Mouse (Mus musculus): ENCODE results near the gene Mars.
"Not testable (repeated sequence)": the region's sequence is repeated elsewhere in the genome, so short reads cannot be mapped to it uniquely, and the experiment has no call there.

Gene Mars

DNA sequence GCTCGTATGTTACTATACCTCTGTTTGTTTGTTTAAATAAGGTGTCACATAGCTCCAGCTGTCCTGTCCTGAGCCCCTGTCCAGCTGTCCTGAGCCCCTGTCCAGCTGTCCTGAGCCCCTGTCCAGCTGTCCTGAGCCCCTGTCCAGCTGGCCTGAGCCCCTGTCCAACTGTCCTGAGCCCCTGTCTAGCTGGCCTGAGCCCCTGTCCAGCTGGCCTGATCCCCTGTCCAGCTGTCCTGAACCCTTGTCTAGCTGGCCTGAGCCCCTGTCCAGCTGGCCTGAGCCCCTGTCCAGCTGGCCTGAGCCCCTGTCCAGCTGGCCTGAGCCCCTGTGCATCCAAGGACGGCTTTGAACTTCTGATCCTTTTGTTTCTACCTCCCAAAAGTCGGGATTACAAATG lies 2.4 kb downstream of the Mars start:
- DNase-seq: not testable (repeated sequence)

DNA sequence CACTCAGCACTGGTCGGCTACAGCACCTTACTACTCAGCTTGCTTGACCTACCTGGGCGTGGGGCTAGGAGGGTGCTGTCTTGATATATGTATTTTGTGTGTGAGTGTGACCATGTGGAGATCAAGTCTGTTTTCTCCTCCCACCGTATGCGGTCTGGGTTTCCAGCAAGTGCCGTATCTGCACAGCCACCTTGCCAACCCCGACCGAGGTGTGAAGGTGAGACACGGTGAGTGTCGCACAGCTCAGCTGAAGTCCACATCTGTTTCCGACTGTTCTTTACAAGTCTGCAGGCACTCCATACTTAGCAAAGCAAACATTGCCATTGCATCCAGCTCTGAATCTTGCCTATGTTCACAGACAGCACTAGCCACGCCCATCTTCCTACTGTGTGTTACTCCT lies 8.4 kb downstream of the Mars start:
- DNase-seq: no peak

DNA sequence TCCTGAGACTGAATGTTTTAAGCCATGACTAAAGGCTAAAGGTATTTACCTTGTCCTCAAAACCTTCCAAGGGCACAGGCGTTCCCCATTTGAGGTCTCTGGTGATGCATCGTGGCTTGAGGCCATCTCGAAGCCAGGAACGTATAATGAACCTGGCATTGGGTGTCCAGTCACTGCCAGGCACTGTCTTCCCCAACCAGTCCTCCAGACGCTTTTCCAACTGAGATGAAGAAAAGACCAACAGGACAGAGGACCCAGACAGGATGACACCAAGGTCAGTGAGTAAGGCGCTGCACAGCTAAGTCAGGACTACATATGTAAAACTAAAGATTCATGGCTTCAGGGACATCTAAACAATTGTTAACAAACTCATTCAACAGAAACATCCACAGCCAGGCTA lies 11.2 kb downstream of the Mars start:
- no peak for DNase-seq

DNA sequence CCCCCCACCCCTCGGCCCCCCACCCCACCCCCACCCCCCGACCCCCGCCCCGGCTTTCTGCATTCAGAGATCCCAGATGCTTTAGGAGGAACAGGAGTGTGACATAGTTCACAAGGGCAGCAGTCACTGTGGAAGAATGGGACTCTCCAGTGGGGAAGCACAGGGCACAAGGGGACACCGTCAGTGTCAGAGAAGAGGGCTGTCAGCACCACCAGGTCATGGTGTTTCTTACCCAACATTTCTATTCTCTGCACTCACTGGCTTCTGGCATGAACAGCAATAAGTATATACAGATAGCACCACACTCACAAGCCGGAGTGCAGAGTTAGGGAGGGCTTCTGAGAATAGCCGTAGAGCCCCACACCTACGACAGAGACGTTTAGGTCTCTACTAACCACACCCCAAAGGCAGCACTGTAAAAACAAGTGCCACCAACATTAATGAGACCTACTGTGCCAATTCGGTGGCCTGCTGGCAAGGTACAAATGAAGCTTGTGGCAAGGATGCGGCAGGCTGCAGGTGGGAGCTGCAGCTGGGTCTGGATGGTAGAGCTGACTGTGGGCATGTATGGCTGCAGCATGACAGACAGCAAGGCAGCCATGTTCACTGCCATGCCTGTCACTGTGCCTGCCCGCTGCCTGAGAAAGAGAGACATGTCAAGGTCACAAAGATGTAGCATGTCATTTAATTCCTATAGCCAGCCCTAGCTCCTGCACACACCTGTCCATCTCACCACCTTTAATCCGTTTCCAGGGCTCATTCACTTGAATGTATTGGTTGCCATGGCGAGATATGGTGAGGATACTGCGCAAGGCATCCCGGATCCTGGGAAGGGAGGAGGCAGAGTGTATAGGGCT lies 14.3 kb downstream of the Mars start:
- no peak for DNase-seq

DNA sequence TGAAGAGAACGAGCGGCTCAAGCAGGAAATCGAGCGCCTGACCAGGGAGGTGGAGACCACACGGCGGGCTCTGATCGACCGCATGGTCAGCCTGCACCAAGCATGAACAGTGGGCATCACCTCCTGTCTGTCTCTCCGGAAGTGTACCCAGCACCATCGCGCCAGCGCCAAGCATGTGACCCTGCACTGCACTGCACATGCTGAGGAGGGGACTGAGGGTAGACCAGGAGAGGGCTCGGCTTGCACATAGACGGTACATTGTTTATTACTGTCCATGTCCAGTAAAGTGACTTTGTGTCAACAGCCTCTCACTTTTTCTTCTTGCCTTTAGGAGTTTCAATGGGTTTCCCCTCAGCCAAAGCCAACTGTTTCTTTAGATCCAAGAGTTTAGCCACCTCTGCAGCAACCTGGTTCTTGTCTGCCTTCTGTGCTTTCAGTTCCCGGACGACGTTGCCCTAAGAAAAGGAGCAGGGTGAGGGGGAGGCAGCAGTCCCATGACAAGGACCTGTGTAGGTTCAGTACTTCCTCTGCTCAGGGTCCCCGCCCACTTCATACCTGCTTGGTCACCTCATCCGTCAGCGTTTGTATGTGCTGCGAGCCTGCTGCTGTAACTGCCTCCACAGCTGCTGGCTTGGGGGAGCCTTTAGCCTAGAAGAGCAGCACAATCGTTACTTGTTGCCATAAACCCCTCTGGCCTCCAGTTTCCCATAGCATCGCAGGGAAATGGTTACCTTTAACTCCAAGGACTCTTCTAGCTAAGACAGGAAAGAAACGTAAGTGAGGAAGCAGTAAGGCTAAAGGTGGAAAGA lies 15.4 kb downstream of the Mars start:
- no peak for DNase-seq

DNA sequence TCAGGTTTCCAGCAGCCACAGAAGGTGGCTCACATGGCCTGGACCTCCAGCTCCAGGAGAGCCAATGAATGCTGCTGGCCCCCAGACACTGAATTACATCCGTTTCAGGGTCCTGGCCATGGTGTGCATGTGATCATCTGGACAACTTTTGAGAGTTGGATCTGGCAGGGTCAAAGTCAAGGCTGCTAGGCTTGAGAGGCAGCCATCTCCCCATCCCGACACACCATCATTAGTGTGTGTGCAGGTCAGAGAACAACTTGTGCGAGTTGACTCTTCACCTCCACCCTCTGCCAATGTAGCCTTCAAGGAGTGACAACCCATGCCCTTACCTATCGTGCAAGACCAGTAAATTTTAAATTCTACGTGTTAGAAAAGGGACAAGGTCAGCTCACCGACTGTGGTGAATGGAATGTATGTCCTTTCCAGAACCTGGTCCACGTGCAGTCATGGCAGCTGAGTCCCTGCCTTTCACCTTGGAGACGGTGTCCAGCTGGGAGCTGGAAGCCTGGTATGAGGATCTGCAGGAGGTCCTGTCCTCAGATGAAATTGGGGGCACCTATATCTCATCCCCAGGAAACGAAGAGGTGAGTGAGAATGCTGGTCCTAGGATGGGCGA lies 16.6 kb downstream of the Mars start:
- no peak for DNase-seq

DNA sequence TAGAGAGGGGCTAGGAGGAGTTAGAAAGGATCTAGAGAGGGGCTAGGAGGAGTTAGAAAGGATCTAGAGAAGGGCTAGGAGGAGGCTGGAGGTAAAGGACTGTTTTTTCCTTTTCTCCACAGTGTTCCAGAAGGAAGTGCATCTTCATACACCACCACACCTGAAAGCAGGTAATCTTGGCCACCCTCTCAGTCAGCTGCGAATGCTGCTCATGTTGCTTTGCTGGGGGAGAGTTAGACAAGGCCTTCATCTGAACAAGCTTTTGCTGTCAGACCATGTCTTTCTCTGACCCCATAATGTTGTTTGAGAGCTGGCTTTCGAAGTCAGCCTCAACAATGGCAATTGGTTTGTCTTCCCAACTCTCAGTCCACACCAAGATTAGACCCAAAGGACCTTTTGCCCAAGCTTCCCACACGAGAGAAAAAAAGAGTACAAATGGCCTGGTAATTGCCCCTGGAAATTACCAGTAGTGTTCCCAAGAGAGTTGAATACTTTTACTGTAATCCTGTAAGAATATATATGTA lies 17.9 kb downstream of the Mars start:
- DNase-seq: no peak

DNA sequence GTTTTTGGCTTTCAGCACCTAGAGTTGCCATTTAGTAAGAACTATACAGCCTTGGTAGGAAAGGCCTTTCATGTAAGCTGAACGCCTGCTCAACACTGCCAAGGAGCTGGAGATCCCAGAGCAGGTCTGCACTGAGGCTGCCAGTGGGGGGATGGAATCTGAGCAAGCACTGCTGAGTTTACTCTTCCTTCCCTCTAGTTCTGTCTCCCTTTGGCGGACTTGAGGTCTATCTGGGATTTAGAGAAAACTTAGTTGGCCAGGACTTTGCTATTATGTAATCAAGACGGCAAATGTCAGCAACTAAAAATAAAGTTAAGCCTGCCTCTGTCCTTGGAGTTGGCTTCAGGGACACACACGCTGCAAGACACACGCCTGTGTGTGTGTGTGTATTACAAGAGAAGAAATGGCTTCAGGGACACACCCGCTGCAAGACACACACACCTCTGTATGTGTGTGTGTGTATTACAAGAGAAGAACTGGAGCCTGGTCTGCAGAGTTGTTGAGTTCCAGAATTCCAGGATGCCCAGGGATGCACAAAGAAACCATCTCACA lies 18.5 kb downstream of the Mars start:
- no peak for DNase-seq

DNA sequence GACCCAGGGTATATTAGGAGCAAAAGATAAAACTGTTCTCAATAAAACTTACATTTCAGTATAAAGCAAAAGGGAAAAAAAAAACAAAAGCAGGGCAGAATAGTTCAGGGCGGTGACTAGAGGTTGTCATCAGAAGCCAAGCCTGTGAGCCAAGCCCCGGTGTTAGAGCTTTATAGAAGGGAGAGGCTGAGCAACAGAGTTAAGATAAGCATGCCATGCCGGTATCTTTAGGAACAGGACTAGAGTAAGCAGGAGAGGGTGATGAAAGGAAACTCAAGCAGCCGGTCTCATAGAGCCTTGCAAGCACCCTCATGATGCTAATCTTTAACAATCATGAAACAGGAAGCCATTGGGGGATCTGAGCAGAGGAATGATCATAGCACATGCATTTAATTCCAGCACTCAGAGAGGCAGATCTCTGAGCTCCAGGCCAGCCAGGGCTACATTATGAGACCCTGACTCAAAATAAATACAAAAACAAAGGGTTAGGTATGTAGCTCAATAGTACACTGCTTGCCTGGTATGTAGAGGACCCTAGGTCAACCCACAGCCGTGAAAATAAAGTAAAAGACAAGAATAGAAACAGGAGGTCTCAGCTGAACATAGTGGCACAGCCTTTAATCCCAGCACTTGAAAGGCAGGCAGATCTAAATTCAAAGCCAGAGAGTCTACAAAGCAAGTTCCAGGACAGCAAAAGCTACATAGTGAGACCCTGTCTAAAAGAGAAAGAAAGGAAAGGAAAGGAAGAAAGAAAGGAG lies 19.5 kb downstream of the Mars start:
- no peak for DNase-seq

DNA sequence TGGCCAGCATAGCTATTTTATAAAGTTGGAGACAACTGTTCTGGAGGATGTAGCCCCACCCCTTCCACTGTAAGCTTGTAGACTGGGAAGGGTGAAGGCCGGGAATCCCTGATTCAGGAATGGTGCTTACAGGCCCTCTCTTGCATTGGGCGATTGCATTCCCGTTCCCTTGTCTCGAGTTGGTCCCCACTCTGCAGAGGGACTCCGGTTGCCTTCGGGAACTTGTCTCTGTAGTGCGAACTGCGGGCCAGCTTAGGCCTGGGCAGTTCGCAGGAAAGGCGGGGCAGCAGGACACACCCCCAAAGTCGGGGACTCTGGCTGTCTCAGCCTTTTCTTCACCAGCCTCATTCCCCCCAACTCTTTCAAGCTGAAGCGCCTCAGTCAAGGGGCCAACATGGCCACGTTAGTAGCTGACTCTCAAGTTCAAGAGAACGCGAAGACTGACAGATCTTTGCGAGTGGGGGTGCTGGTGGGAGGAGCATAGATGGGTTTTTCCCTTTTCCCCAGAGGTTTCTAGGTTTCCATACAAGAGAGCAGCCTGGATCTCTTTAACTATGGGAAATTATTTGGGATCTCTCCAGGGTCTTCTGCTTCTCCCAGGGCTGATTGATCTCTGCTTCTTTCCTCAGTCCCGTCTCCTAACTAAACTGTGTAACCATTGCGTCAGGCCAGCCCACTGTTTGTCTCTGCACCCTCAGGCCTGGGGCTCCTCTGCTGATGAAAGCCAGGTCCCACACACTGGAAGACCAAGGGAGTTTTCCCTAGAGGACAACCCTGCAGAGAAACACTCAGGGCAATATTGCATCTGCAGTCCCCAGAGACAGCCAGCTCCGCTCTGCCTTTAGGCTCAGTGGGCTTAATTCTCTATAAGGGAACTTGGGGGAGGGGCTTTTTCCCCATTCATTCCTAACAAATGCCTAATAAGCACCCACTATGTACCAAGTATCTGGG lies 20.4 kb downstream of the Mars start:
- DNase-seq: peak; percentile 64

DNA sequence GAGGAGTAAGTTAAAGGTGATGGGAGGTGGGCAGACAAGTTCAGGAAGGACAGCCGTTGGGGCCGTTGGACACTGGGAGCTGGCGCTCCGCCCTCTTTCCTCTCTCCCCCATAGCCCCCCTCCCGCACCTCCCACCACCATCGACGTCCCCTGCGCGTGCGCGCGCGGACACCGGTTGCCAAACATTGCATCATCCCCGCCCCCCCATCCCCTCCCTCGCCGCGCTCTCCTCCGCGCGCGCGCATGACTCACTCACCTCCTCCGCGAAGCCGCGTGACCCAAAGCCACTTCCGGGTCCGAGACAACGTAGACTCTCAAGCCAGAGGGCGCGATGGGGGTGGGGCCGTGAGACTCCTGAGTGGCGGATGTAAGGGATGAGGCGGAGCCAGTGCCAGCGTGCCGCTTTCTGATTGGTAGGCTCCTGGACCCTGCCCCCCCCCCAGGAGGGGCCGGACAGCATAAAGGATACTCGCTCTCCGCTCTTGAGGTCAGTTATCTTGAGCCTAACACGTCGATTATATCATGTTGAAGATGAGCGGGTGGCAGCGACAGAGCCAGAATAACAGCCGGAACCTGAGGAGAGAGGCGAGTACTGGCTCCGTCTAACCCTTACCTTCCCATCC lies 21.2 kb downstream of the Mars start:
- DNase-seq: peak; percentile 100

DNA sequence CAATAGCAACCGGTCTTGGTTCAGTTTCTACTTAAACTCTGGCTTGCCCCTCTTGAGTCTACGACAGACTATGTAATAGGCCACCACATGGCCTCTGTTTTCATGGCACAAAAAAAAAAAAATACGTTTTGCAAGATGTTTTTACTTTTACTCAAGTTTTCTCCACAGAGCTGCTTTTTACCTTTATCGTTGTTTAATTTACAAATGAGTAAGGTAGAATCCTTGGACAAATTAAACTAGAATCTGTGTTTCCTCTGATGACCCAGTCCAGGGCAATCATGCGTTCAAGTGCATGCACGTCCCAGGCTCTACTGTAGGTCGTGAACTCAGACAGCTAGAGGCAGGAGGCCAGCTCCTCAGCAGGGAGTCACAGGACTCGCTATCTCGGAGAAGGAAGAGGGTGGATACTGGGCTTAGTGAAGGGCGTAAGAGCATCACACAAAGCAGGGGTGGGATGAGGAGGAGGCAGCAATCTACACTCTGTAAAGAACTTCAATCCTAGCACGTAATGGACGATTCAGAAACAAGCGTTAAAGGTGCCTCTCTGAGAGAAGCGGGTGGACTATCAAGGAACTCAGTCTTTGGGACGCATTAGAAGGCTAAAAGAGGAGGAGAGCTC lies 21.9 kb downstream of the Mars start:
- DNase-seq: peak; percentile 51

DNA sequence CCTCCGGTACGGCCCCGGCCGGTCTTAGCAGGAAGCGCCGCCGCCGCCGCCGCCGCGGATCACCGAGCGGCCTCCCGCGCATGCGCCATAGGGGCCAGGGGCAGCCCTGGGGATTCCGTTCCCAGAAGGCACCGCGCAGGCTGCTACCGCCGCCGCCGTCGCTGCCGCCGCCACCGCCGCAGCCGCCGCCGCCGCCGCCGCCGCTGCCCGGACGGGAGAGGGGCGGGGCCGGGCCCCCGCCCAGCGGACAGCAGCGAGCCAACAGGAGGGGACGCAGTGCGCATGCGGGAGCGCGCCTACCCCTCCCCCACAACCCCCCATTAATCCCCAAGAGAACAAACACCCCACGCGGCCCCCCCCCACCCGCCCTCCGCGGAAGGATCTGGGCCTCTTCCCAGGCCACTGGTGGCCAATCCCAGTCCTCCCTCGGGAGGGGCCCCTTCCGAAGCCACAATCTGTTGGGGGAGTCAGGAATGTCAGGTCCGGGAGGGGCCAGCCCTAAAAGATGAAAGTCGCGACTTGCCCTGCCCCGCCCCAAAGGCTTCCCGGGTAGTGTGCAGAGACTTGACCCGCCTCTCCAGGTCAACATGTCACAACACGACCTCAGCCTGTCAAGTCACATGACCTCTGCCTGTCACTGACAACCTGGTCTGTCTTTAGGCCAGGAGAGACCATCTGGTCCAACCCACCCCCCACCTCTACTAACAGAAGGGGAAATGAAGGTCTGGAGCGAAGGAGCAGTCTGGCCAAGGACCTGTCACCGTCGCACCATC lies 22.6 kb downstream of the Mars start, which contains the start of gene Mbd6:
Gene Mbd6, minus strand, starts transcription at position 219 of the 773 bp plus-strand sequence.
- peak; percentile 95 for DNase-seq

DNA sequence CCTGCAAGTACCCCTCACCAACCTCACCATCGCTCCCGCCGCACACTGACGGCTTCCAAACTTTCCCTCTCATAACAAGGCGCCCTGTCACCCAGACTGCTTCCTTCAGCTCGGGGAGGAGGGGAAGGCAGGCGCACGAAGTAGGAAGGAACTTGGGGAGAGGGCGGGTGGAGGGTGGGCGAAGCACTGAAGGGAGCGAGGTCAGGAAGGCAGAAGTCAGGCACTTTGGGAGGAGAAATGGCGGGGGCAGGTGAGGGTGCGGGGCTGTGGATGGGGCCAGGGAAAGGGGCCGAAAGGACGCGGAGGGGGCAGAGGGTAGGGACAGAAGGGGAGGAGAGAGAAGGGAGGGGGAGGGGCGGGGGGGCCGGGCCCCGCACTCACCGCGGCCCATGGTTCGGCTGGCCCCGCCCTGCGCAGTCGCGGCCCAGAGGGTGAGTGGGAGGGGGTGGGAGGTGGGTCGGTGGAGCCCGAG lies 23.2 kb downstream of the Mars start:
- DNase-seq: peak; percentile 73

DNA sequence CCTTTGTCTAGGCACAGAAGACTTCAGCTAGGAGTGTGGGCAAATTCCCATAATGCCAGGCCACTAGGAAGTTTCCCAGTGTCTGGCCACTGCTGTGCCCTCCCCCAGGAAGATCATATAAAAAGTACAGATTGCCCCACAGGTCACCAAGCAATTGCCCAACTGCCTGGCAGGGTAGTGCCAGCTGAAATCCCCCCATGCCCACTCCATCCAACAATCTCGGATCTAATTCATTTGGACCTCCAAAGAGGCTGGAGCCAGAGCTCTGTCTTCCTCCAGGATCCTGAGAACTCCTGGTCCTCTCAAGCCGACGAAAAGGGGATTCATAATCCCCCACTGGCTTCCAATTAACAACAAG lies 23.7 kb downstream of the Mars start:
- DNase-seq: no peak

DNA sequence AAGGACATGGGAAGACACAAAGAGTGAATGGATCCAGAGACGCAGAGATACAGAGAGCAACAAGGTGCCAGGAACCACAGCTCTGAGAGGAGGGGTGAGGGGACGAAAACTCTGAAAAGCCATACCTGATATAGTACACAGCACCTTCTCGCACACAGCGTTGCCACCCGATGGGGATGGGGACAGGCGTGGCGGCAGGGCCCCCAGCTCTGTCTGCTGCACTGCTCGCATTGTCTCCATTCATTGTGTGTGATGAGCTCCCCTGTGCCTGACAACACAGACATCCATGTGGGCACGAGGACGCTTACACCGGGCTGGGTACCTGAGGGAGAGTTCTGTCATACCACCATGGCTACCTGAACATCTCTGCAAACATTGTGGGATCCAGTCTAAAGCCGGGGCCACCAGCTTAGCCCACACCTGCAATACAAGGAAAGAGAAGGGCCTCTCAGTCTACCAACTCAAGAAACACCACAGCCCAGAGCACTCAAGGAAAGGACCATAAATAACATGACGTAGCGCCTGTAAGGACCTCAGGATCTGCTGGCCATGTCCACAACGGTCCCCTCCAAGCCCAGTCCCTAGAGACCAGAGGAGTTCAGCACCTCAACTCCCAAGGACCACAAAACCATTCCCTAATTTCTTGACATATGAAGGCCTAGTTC lies 24.2 kb downstream of the Mars start:
- no peak for DNase-seq

DNA sequence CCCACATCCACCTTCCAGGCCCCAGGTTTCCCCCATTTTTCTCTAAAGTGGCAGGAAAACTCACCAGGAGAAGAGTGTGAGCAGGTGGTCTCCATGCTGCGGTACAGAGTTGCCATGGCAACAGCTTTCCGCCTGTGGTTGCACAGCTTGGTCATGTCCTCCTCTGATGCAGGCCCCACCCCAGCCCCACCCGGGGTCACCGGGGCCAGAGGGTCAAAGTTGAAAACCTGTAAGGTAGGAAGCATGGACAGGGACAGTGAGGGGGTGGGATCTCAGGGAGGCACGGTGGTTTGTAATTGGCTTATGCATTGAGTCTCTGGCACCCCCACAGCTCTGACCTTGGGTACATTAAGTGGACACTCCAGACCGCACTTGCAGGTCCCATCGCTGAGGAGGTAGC lies 24.9 kb downstream of the Mars start:
- DNase-seq: no peak

DNA sequence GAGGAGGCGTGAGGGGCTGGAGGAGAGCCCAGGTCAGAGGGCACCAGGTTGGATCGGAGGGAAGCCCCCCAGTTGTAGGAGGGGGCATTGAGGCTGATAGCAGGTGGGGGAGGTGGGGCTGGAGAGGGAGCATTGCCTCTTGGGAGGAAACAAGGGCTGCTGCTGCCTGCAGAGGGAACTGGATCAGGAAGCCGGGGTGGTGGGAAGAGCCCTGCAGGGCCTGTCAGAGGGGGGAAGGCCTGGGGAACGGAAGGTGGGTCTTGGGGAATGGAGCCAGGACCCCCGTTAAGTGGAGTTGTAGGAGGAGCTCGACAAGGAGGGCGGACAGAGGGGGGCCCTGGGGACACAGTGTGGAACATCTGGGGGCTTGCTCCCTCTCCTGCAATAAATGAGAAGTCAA lies 25.4 kb downstream of the Mars start:
- no peak for DNase-seq

DNA sequence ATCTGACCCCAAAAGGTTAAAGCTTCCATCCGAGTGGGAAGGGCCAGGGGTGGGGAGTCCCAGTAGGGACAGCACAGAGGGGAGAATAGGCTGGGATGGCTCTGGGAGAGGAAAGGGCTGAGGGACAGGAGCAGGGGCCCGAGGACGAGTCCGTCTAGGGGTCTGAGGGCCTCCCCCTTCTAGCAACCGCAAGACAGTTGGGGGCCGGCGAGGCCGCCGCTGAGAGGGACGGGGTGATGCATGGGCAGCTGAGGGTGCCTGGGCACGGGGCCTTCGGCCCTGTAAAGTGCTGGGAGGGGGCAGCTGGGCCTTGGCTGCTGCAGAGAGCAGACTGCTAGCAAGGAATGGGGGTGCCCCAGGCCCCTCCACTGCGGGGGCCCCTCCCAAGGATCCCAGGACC lies 25.9 kb downstream of the Mars start:
- no peak for DNase-seq
